Mouse (Mus musculus): ENCODE measurements at regions not wholly inside any gene's neighbourhood (a gene's known extent, or its start where the extent isn't known, plus 50 kb on each side); places are given as distances from the start of the nearest gene placed in this dataset.

- TF ChIP-seq CTCF (IDR thresholded peaks at IDR 0.05; ENCODE audit: control insufficient read depth, insufficient read depth, insufficient read length), result no peak
- no peak for TF ChIP-seq MAX (IDR thresholded peaks at IDR 0.05)
- no peak for TF ChIP-seq MYOD1 (IDR thresholded peaks at IDR 0.05; ENCODE audit: control insufficient read depth, insufficient read length, low read depth)
- no peak for TF ChIP-seq USF1 (IDR thresholded peaks at IDR 0.05; ENCODE audit: low read depth)
- no peak for TF ChIP-seq FOSL1 (IDR thresholded peaks at IDR 0.05; ENCODE audit: insufficient read depth, low read length, poor library complexity, severe bottlenecking)
- TF ChIP-seq MYOG (IDR thresholded peaks at IDR 0.05; ENCODE audit: control insufficient read depth, extremely low read depth, insufficient read length), result no peak
Measured at GRCm38 (mm10) chr4:119029091-119029490, 67.7 kb downstream of the Lao1 start.

Measured in C2C12 (cell line).